Mouse (Mus musculus) spleen, postnatal 14 days (tissue): ENCODE data around the gene Micu2.

Experiments
- DNase-seq, 2 experiments: peaks; one replicate each; pipeline ENCODE4 v3.0.0; 2021 to 2022; ENCODE audit warnings: low spot score in 2 of 2

Gene Micu2

GRCm38 (mm10) chr14:57998526-57999401 lies at the start of gene Micu2:
TSS of gene Micu2 (minus strand) at chr14:57999262.
- peak; percentile 62 to 74 for DNase-seq

GRCm38 (mm10) chr14:58046639-58047284 lies 47.7 kb upstream of the Micu2 start:
- no peak for DNase-seq

GRCm38 (mm10) chr14:58036174-58036573 lies 37.1 kb upstream of the Micu2 start:
- no peak for DNase-seq

GRCm38 (mm10) chr14:58034567-58034966 lies 35.5 kb upstream of the Micu2 start:
- DNase-seq, result peak in 1 of 2 experiments; percentile 14

- DNase-seq, result no peak
Measured at GRCm38 (mm10) chr14:58018869-58019268, 19.8 kb upstream of the Micu2 start.

- DNase-seq, result no peak
Measured at GRCm38 (mm10) chr14:58003852-58004251, 4.8 kb upstream of the Micu2 start.

GRCm38 (mm10) chr14:58002161-58002560 lies 3.1 kb upstream of the Micu2 start:
- DNase-seq, result no peak

GRCm38 (mm10) chr14:57999402-57999734 lies 306 bp upstream of the Micu2 start:
- no peak for DNase-seq

DNA sequence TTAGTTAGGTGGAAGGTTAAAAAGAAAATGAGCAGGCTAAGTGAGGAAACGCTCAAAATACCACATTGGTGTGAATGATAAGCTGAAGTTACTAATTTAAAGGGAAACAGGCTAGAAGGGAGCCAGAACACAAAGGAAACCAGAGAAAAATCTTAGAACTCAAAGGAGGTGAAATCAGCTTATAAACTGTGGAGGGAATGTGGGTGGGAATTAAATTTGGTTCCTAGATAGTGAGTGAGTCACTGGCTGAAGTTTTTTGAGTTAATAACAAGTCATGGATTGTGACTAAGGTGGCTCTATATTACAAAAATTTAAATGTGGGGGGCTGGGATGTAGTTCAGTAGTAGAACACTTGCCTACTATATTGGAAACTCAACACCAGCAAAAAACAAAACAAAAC lies 1.6 kb downstream of the Micu2 start:
- no peak for DNase-seq

- DNase-seq, result no peak
Measured at GRCm38 (mm10) chr14:57996210-57996609, 2.9 kb downstream of the Micu2 start.

DNA sequence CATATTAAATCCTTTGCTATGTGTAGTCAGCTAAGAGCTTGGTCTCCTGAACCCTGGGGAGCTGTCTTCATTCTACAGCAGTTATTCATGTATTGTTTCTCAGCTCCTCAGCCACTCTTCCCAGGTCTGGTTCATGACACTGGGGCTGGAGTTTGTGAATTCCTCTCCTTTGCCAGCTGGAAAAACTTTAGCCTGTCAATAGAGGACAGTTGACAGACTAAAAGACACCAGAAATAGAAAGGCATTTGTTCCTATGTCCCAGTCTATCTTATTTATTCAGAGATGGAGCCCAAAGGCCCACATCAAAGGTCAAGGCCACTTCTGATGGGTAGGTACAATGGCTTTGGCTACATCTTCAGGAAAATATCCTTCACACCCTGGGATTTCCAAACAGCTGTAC lies 7.3 kb downstream of the Micu2 start:
- no peak for DNase-seq

DNA sequence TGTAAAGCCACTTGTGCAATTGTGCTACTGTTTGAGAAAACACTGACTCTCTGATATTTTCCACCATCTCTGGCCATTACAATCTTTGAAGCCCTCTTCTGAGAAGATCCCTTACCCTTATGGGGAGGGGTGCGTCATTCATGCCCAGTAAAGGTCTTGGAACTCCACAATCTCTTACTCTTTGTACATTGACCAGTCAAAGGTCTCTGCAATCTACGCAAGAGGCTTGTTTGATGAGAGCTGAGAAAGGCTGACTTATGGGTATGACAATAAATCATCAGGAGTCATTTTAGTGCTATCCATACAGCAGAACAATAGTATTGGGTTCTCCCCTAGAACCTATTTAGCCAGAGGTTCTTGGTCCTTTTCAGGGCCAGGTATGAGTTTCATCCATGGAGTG lies 9.9 kb downstream of the Micu2 start:
- DNase-seq, result no peak

DNA sequence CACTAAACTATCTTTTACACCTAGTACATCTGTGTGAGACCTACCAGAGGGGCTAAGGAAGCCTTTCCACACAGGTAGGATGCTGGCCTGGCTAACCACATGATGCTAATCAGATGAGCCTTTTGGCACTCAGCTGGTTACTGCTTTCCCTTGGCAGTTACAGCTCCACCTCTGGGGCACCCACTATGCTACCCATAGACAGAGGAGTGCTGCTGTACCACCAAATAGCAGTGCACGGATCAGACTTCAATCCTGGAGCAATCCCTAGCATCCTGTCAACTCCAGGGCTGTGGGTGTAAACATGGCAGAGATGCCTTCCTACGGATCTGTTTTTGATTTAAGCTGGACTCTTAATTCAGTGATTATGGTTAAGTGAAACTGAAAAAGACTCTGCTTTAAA lies 13.3 kb downstream of the Micu2 start:
- DNase-seq, result no peak

- no peak for DNase-seq
Measured at GRCm38 (mm10) chr14:57982450-57982849, 16.6 kb downstream of the Micu2 start.

DNA sequence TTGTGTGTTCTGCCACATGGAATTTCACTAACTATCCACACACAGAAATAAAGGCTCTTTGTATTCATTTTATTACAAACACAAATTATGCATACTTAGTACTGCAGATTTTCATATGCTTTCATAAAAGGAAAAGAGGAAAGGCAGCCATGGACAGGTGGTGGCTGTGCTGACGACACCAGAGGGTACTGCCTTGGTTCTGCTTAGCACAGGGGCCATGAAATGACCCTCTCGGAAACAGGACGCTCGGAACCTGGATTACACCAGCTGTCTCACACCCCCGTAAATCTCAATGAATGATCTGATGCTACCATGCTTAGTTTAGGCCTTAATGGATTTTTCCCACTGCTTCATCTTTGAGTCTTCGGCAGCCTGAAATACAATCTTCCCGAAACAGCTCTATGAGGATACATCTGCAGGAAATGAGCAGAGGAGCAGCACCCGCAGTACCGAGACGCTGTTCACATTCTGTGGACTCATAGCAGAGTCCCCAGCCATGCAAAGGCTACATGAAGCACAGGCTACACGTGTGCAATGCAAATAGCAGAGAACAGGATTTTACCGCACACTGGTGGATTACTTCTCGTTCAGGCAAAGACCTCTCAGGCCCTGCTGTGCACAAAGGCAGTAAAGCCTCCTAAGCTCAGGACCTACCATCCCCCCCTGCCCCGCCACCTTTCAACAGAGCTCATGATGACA lies 17.2 kb downstream of the Micu2 start:
- no peak for DNase-seq

GRCm38 (mm10) chr14:57980776-57981175 lies 18.3 kb downstream of the Micu2 start:
- no peak for DNase-seq

DNA sequence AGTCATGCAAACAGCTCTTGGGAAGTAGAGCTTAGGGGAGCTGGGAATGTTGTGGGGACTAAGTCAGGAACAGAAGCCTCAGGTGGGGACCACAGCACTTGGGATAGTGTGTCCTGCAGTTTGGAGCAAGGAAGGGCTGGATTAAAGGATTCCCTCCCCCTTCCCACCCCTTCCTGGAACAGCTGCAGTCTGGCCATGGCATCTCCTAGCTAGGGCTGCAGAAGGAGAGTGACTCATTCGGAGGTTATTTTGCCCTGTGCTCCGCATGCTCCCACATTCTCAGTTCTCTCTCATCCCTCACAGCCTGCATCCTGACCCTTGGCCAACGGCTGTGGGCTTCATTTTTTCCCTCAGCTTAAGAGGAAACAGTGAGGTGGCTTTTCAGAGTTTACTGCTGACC lies 18.9 kb downstream of the Micu2 start:
- no peak for DNase-seq

- DNase-seq, result no peak
Measured at GRCm38 (mm10) chr14:57978144-57978543, 20.9 kb downstream of the Micu2 start.

DNA sequence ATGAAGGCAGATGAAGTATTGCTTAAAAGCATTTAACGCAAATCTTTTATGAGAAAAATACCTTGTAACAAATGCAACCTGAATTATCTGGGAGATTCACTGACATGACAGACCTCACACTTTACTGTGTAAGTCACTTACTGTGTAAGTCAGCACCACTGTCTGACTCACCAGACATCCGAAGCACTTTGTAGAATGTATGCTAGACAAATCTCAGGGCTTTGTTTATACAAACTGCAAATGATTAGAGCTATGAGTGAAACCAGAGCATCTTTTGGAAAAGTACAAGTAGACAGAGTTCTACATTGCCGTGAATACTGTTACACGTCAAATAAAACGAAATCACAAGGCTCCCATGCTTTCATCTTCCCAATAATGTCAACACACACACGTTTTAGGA lies 23.4 kb downstream of the Micu2 start:
- DNase-seq, result no peak

DNA sequence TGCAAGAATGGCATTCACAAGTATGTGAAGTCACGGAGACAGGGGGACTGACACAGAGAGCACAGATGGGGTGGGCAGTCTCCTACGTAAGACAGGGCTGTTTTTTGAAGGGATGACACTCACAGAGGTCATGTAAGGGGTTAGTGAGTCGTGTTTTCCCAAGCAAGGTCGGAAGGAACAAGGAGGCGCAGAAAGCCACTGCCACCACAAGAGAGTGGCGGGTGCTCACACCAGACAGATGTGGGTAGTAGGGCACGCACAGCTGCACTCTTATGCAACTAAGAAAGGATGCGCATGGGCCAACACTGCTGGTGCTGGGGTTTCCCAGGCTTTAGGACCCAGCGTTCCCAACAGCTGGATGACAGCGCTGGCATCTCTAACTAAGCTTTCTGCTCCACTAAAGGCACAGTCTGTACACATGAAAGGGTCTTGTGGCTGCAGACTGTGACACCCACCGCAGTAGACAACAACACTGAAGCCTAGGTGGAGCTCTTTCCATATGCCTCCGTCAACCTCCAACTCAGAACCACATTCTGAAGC lies 27.0 kb downstream of the Micu2 start:
- DNase-seq, result no peak

- DNase-seq, result no peak
Measured at GRCm38 (mm10) chr14:57968873-57969272, 30.2 kb downstream of the Micu2 start.

DNA sequence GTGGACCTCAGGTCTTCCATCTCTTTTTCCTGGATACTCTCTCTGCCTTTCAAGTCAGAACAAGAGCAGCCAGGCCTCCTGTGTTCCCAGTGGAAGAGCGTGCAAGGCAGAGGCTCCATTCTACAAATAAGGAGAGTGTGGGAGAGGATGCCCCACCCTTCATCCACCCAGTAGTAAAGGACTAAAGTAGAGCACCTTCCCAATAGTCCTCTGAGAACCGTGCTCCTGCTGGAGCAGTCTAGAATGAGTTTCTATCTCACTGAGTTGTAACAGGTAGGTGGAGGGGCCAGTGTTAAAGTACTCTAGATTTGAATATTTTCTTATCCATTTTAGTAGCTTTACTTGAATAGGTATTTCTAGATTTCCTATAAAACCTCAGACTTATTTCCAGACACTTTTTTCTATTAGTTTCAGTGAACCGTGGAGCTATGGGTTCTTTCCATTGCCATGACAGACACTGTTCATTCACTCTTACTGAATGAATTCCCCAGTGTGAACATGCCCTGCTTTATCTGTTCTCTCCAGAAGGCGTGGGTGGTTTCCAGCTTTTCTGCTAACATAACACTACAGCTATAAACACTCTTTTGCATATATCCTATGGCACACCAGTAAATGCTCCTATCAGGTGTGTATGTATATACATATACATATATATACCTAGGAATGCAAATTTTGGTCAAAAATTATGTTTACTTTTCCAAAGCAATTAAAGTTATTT lies 31.8 kb downstream of the Micu2 start:
- DNase-seq, result no peak
